Mouse (Mus musculus) fibroblast of lung, adult 2 months (primary cell): Measurements from ENCODE around the gene Myo1g.

ENCODE experiments used
- DNase-seq: peaks from one replicate; pipeline ENCODE4 v3.0.0-alpha.2; 2011; ENCODE audit warnings: low read depth

Myo1g gene

DNA sequence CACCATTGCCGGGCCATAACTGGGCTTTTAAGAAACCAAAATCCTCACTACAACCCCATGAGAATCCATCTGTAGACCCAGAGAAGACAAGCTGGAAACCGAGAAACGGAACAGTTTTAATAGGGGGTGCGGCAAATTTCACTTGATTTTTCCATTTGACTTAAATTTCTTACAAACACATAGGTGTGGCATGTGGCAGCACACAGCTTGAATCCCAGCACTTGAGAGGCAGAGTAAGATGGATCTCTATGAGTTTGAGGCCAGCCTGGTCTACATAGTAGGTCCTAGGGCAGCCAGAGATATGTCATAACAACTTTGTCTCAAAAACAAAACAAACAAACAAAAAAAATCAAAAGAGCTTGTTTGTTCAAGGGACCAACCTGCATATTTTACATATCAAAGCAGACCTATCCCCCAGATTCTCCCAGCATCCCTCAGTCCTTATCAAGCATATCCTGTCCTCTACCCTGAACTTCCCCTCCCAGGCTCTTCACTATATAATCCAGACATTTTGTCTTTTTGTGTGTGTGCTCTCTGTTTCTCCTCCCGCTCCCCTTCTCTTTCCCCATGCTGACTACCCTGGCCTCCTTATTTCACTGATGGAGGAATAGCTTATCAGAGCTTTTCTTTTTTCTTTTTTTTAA, 32.6 kb downstream of the Myo1g start:
- DNase-seq: no peak

GRCm38 (mm10) chr11:6487496-6487895, 33.3 kb downstream of the Myo1g start:
- no peak for DNase-seq

- no peak for DNase-seq
These were observed 33.8 kb downstream of the Myo1g start for GRCm38 (mm10) chr11:6486916-6487315.

- DNase-seq: no peak
These were observed 36.4 kb downstream of the Myo1g start for GRCm38 (mm10) chr11:6484244-6484959.

- DNase-seq: no peak
These were observed 37.7 kb downstream of the Myo1g start for GRCm38 (mm10) chr11:6483103-6483502.

- no peak for DNase-seq
These were observed 39.0 kb downstream of the Myo1g start for GRCm38 (mm10) chr11:6481669-6482185.

GRCm38 (mm10) chr11:6480681-6481405, 39.9 kb downstream of the Myo1g start:
- no peak for DNase-seq

DNA sequence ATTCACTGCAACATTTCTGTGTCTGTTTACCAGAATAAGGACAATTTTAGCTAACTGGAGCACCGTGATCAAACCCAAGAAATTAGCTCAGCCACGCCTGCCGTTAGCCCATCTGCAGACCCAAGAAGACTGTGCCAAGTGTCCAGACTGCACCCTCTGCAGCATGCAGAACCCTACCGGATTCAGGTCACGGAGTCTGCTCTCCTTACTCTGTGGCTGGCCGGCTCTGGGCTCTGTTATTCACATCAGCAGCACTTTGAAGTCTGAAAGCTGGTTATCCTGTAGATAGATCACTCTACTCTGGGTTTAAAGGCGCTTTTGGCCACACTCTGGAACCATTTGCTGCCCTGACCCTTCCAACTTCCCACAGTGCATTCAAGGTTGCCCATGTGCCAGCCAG, 40.6 kb downstream of the Myo1g start:
- DNase-seq: no peak

DNA sequence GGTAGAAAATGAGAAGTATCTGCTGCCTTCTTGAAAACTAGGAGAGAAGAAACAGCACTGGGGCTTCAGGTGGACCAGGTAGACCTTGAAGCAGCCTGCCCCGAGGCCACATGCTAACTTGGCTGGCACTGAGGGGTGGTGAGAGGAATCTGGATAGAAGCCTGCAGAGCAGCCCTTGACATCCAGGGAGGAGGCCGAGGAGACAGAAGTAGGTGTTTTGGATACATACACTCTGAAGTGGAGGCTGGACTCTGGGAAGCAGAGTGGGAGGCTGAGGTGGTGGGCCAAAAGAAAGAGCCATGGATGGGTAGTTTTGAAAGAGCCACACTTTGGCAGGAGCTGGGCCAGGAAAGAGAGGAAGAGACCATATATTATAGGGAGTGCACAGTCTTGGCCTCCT, 41.5 kb downstream of the Myo1g start:
- DNase-seq: no peak

DNA sequence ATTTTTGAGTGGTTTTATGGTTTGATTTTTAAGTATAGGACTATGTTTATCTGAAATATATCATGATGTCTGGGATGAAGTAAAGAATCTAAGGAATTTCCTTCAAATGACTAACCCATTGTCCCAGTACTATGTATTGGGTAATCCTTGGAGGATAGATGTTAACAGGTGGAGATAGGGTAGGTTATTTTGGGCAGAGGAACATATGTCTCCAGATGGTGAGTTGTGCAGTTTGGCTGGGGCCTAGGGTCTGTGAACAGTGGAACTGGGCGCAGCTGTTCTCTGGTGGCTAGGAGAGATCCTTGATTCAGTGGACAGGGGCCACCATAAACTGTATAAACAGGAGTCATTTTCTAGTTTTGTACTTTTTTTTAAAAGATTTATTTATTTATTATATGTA, 43.4 kb downstream of the Myo1g start:
- no peak for DNase-seq

- DNase-seq: no peak
These were observed 43.9 kb downstream of the Myo1g start for GRCm38 (mm10) chr11:6476876-6477275.

DNA sequence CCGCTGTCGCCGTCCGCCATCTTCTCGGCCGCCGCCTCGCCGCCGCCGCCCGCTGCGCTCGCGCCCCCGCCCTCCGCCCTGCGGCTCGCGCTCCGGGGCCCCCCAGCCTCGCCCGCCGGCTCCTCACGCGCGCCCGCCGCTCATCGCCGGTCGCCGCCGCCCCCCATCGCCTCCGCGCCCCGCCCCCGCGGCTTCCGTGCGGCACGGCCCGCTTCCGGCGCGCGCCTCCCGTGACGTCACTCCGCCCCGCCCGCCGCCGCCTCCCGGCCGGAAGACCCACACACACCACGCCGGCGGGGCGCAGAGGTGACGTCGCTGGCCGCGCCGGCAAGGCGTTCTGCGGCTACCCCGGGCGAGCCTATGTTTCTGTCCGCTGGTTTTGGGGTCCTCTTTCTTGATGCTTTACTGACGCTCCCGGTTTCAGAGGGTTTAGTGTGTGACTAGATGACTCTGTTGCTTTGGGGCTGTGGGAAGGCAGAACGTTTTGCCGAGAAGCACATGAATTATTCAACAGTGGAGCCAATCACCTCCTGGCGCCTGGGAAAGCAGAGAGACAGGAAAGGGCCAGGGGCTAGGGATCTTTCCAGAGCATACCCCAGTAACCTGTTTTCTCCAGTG, 44.8 kb downstream of the Myo1g start, which contains the start of gene Purb:
Purb (minus strand) TSS at position 51 of the 618 bp plus-strand sequence.
- DNase-seq: no peak

DNA sequence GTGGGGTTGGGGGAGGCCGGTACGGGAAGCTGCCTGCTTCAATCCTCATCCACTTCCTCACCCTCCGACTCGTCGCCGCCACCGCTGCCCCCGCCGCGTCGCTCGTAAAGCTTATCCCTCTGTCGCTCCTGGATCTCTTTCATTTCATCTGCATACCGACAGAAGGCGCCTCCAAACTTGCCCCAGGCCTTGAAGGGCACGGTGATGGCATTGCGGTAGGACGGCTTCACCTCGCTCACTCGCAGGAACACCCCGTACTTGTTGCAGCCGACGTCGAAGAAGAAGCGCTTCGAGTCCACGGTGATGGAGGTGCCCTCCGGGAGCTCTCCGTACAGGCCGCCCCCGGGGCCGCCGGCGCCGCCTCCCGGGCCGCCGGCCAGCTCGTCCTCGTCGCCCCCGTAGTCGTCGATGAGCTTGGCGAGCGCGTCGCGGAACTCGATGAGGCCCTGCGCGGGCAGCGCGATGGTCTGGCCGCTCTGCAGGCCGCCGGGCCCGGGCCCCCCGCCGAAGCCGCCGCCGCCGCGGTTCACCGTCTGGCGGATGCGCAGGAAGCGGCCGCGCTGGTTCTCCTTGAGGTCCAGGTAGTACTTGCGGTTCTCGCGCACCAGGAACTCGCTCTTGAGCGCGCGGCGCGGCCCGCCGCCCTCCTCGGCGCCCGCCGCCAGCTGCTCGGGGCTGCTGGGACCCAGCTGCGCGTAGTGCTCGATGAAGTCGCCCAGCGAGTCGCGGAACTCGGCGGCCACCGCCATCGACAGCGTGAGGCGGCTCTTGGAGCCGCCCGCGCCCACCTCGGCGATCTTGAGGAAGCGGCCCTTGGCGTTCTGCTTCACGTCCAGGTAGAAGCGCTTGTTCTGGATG, 45.7 kb downstream of the Myo1g start:
- no peak for DNase-seq

GRCm38 (mm10) chr11:6474381-6474780, 46.4 kb downstream of the Myo1g start:
- DNase-seq: no peak

DNA sequence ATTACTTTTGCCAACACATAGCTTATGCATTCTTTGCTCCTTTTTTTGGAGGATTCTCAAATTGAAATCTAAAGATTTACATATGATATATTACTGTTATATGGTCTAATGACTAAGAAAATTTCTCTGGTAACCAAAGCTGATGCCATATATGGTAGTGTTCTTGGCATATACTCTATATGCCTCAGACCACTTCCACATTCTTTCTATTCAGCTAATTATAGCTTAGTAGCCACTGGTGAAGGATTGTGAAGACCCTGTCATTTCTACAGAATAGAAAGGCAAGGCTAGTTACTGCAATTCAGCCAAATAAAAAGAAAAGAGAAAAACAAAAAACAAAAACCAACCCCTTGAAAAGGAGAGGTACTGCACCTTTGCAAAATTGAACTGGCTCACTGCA, 48.7 kb downstream of the Myo1g start:
- no peak for DNase-seq

DNA sequence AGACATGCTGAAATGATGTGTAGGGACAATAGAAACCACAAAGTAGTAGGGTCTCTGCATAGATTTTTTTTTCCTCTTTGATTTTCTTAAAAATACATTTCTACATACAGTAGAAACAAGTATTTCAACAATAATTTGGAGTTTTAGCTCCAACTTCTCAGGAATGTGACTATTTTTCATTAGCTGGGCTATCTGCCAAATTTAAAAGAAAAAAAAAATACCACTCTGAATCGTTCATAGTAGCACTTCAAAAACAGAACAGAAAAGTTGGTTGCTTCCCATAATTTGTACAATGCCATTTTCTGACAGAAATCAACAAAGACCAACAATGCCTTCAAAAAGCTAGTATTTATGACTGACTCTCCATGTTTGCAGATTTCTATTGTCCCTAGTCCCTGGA, 49.3 kb downstream of the Myo1g start:
- no peak for DNase-seq

- DNase-seq: no peak
These were observed 49.7 kb downstream of the Myo1g start for GRCm38 (mm10) chr11:6471054-6471453.

DNA sequence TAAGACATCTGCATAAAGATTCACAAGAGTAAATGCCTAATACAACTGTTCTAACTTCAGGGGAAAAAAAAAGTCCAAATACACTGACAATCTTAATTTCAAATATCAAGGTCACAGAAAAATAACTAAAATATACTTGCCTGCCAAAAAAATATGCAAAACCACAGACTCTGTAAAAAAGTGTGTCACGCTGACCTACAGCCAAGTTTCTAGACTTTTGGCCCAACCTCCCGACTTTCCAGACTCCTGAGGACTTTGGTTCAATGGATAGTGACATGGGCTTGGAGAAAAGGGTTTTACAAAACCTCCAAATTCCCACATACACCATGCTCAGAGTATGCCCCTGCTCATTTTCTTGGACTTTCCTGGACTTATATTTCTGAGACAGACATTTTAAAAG, 52.2 kb downstream of the Myo1g start:
- peak; percentile 79 for DNase-seq

GRCm38 (mm10) chr11:6465122-6465521, 55.6 kb downstream of the Myo1g start:
- peak; percentile 63 for DNase-seq

DNA sequence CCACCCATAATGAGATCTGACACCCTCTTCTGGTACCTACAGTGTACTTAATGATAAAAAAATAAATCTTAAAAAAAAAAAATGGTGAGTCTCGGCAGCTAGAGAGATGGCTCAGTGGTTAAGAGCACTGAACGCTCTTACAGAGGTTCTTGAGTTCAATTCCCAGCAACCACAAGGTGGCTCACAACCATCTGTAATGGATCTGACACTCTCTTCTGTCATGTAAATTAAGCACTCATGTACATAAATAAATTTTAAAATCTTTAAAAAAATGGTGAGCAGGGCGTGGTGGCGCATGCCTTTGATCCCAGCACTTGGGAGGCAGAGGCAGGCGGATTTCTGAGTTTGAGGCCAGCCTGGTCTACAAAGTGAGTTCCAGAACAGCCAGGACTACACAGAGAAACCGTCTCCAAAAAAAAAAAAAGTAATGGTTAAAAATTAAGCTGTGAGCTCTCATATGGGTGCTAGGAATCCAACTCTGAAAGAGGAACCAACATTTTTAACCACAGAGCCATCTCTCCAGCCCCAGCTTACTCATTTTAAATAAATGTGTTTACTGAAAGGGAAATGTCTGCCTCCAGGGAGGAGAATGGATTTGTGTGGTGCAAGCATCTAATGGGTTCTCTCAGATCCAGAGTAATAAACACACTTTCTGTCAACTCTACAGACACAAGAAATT, 57.5 kb downstream of the Myo1g start:
- DNase-seq: no peak
